In genomic region chr11:54301994-54302393, GRCm38 (mm10) we compare ENCODE assay signal across 25 mouse cellular contexts. TPM values are rescaled to one million over a fixed set of nuclear protein-coding genes. Genes with fewer than 3 reads are reported as not detected.
DNase-seq lines count a peak whose midpoint lies in the region; ATAC-seq lines count a peak whose summit lies in the region.
"Had no signal": no experiment of that assay in that cellular context is flagged by ENCODE, and none has a peak within 500 bp of the region (broad histone marks: within the 10 kb centered on the region; RNA-seq: fewer than 3 reads in every experiment).

No protein-coding gene starts in this region.

- no peaks in the 10 kb centered on the region for H3K36me3 ChIP-seq in forebrain, embryonic 11.5 days (ENCODE audit: control insufficient read depth, insufficient read depth, low read length)
- no peaks in the 10 kb centered on the region for H3K36me3 ChIP-seq in forebrain, embryonic 14.5 days (ENCODE audit: control insufficient read depth, insufficient read depth, low read length)
- no peaks in the 10 kb centered on the region for H3K36me3 ChIP-seq in midbrain, embryonic 11.5 days (ENCODE audit: control insufficient read depth, insufficient read depth, low read length)
- H3K36me3 ChIP-seq in midbrain, embryonic 15.5 days (replicated peaks) = no peaks in the 10 kb centered on the region
- H3K36me3 ChIP-seq: embryonic facial prominence, embryonic 10.5 days; heart, embryonic 13.5 days; stomach, embryonic 15.5 days had no signal

- H3K9ac ChIP-seq in forebrain, embryonic 11.5 days (ENCODE audit: low read length) = no peak overlapping the region
- no peak overlapping the region for H3K9ac ChIP-seq in forebrain, embryonic 14.5 days (ENCODE audit: low read length)
- H3K9ac ChIP-seq in midbrain, embryonic 11.5 days (ENCODE audit: low read length) = no peak overlapping the region
- no peak overlapping the region for H3K9ac ChIP-seq in midbrain, embryonic 15.5 days
- H3K9ac ChIP-seq: heart, embryonic 13.5 days; liver, postnatal 0 days; stomach, embryonic 15.5 days had no signal

- no peaks in the 10 kb centered on the region for H3K27me3 ChIP-seq in forebrain, embryonic 11.5 days (ENCODE audit: control insufficient read depth, insufficient read depth, low read length)
- no peaks in the 10 kb centered on the region for H3K27me3 ChIP-seq in forebrain, embryonic 14.5 days (replicated peaks; ENCODE audit: control insufficient read depth, insufficient read depth, low read length)
- H3K27me3 ChIP-seq in midbrain, embryonic 11.5 days (ENCODE audit: control insufficient read depth, insufficient read depth, low read length) = no peaks in the 10 kb centered on the region
- H3K27me3 ChIP-seq in midbrain, embryonic 15.5 days (replicated peaks) = no peaks in the 10 kb centered on the region

- intact Hi-C loops in gastrocnemius, postnatal 14 days (cut with DNase I; ENCODE audit: low total_unique reads) = loop anchor here (10.0 kb wide), 1 partner anchor 123 kb away; no protein-coding TSS in a partner anchor

- no peaks in the 10 kb centered on the region; the same call in 1 of the 2 replicates for H3K9me3 ChIP-seq in forebrain, embryonic 11.5 days (ENCODE audit: control insufficient read depth, low read length)
- no peaks in the 10 kb centered on the region for H3K9me3 ChIP-seq in forebrain, embryonic 14.5 days (replicated peaks; ENCODE audit: control insufficient read depth, low read length)
- no peaks in the 10 kb centered on the region for H3K9me3 ChIP-seq in midbrain, embryonic 11.5 days (ENCODE audit: control insufficient read depth, low read length)
- H3K9me3 ChIP-seq in midbrain, embryonic 15.5 days = no peaks in the 10 kb centered on the region
- H3K9me3 ChIP-seq: stomach, embryonic 15.5 days had no signal

- ATAC-seq in forebrain, embryonic 11.5 days (replicated peaks; ENCODE audit: low FRiP score) = no peak
- no peak for ATAC-seq in forebrain, embryonic 14.5 days
- no peak for ATAC-seq in midbrain, embryonic 11.5 days (ENCODE audit: low FRiP score)
- ATAC-seq in midbrain, embryonic 15.5 days (replicated peaks) = no peak
- ATAC-seq: forebrain, postnatal 0 days; liver, postnatal 0 days; Patski had no signal

- no peak overlapping the region for H3K27ac ChIP-seq in forebrain, embryonic 11.5 days (ENCODE audit: low read depth, low read length)
- no peak overlapping the region for H3K27ac ChIP-seq in forebrain, embryonic 14.5 days (ENCODE audit: low read depth, low read length)
- H3K27ac ChIP-seq in midbrain, embryonic 11.5 days (ENCODE audit: low read depth, low read length) = no peak overlapping the region
- no peak overlapping the region for H3K27ac ChIP-seq in midbrain, embryonic 15.5 days
- H3K27ac ChIP-seq: embryonic facial prominence, embryonic 10.5 days; heart, embryonic 13.5 days; stomach, embryonic 15.5 days had no signal

- 0 out of 2 replicates have a peak, but pooled peaks cover 5% of the 10 kb centered on the region for H3K4me1 ChIP-seq in forebrain, embryonic 11.5 days (replicated peaks; ENCODE audit: control insufficient read depth, insufficient read depth, low read length)
- peaks cover 8% of the 10 kb centered on the region for H3K4me1 ChIP-seq in forebrain, embryonic 14.5 days (ENCODE audit: control insufficient read depth, insufficient read depth, low read length)
- H3K4me1 ChIP-seq in midbrain, embryonic 11.5 days (ENCODE audit: control insufficient read depth, insufficient read depth, low read length) = peaks cover 19% of the 10 kb centered on the region
- H3K4me1 ChIP-seq in midbrain, embryonic 15.5 days = peaks cover 31% of the 10 kb centered on the region

- no peak overlapping the region for H3K4me2 ChIP-seq in forebrain, embryonic 11.5 days (ENCODE audit: low read depth, low read length, severe bottlenecking)
- no peak overlapping the region for H3K4me2 ChIP-seq in forebrain, embryonic 14.5 days (ENCODE audit: low read length)
- no peak overlapping the region for H3K4me2 ChIP-seq in midbrain, embryonic 11.5 days
- H3K4me2 ChIP-seq in midbrain, embryonic 15.5 days = no peak overlapping the region
- H3K4me2 ChIP-seq: heart, embryonic 13.5 days; stomach, embryonic 15.5 days had no signal

- no peak overlapping the region for H3K4me3 ChIP-seq in forebrain, embryonic 11.5 days (ENCODE audit: low read depth, low read length)
- H3K4me3 ChIP-seq in forebrain, embryonic 14.5 days (ENCODE audit: low read depth, low read length) = no peak overlapping the region
- H3K4me3 ChIP-seq in midbrain, embryonic 11.5 days (ENCODE audit: low read depth, low read length) = no peak overlapping the region
- H3K4me3 ChIP-seq in midbrain, embryonic 15.5 days = no peak overlapping the region
- H3K4me3 ChIP-seq: embryonic facial prominence, embryonic 10.5 days; erythroblast, embryonic 14.5 days; heart, embryonic 13.5 days; stomach, embryonic 15.5 days had no signal

- 88% methylated on average over 8 of the region's 8 CpGs for WGBS in forebrain, embryonic 11.5 days
- 92% methylated on average over 8 of the region's 8 CpGs for WGBS in forebrain, embryonic 14.5 days
- WGBS in midbrain, embryonic 11.5 days = 89% methylated on average over 8 of the region's 8 CpGs
- WGBS in midbrain, embryonic 15.5 days = 88% methylated on average over 8 of the region's 8 CpGs

- DNase-seq in forebrain, embryonic 11.5 days (ENCODE audit: low spot score) = peak; percentile 45
- no peak for DNase-seq in forebrain, embryonic 14.5 days (ENCODE audit: low spot score)
- DNase-seq in midbrain, embryonic 11.5 days (ENCODE audit: low spot score, missing footprints) = peak; percentile 54
- DNase-seq in cerebellum, adult 9-10 months = peak; percentile 75
- peak; percentile 40 to 66 for DNase-seq in right cerebral cortex, postnatal 36 days (ENCODE audit: low spot score in 2 of 2)
- no peak for DNase-seq in kidney, postnatal 36 days
- DNase-seq in gastrocnemius, postnatal 14 days = no peak
- DNase-seq: forebrain, postnatal 0 days; kidney, postnatal 10 days; layer of hippocampus, adult 9-11 months; liver, postnatal 0 days; spleen, adult 18-20 months; thymus, postnatal 25 days had no signal

RNA-seq across cellular contexts. Expression of gene Acsl6, which starts 1.6 kb away (rescaled TPM):
- polyA plus RNA-seq in forebrain, embryonic 11.5 days (2014; fragmentation: Nextera tagmentation; extraction: Ambion mirVana) = 16.7 and 17.9 TPM in 2 replicates
- polyA plus RNA-seq in forebrain, embryonic 14.5 days (2014; fragmentation: Nextera tagmentation; extraction: Ambion mirVana) = 22.1 and 32.4 TPM in 2 replicates
- 20.4 and 22.4 TPM in 2 replicates for polyA plus RNA-seq in midbrain, embryonic 11.5 days (2014; fragmentation: Nextera tagmentation; extraction: Ambion mirVana)
- 42.7 and 44.0 TPM in 2 replicates for polyA plus RNA-seq in midbrain, embryonic 15.5 days (2015; fragmentation: Nextera tagmentation; extraction: Ambion mirVana)
- 10 to 100 TPM; 17.5 to 22.5 TPM for total RNA-seq in gastrocnemius, postnatal 14 days (2021)

RNA-seq across cellular contexts. Expression of gene Il3, which starts 34.9 kb away (rescaled TPM):
- polyA plus RNA-seq in forebrain, embryonic 11.5 days (2014; fragmentation: Nextera tagmentation; extraction: Ambion mirVana) = not detected in 2 replicates
- not detected in 2 replicates for polyA plus RNA-seq in forebrain, embryonic 14.5 days (2014; fragmentation: Nextera tagmentation; extraction: Ambion mirVana)
- polyA plus RNA-seq in midbrain, embryonic 11.5 days (2014; fragmentation: Nextera tagmentation; extraction: Ambion mirVana) = not detected in 2 replicates
- polyA plus RNA-seq in midbrain, embryonic 15.5 days (2015; fragmentation: Nextera tagmentation; extraction: Ambion mirVana) = not detected in 2 replicates
- not detected for total RNA-seq in gastrocnemius, postnatal 14 days (2021)
- total RNA-seq: adrenal gland, postnatal 4 days; forebrain, postnatal 0 days; hematopoietic stem cell, adult 5-6 weeks had no signal
- polyA plus RNA-seq: embryonic facial prominence, embryonic 10.5 days; erythroblast, embryonic 14.5 days; forebrain, postnatal 0 days; gonadal fat pad, adult 2 months; heart, embryonic 13.5 days; intestine, embryonic 14.5 days; limb, embryonic 14.5 days; liver, postnatal 0 days; neural tube, embryonic 11.5 days; Patski; stomach, embryonic 15.5 days had no signal

RNA-seq across cellular contexts. Expression of gene Csf2, which starts 52.5 kb away (rescaled TPM):
- not detected in 2 replicates for polyA plus RNA-seq in forebrain, embryonic 11.5 days (2014; fragmentation: Nextera tagmentation; extraction: Ambion mirVana)
- polyA plus RNA-seq in forebrain, embryonic 14.5 days (2014; fragmentation: Nextera tagmentation; extraction: Ambion mirVana) = not detected in 2 replicates
- not detected in 2 replicates for polyA plus RNA-seq in midbrain, embryonic 11.5 days (2014; fragmentation: Nextera tagmentation; extraction: Ambion mirVana)
- not detected in 2 replicates for polyA plus RNA-seq in midbrain, embryonic 15.5 days (2015; fragmentation: Nextera tagmentation; extraction: Ambion mirVana)
- not detected for total RNA-seq in gastrocnemius, postnatal 14 days (2021)
- total RNA-seq: adrenal gland, postnatal 4 days; forebrain, postnatal 0 days; hematopoietic stem cell, adult 5-6 weeks had no signal
- polyA plus RNA-seq: embryonic facial prominence, embryonic 10.5 days; erythroblast, embryonic 14.5 days; forebrain, postnatal 0 days; gonadal fat pad, adult 2 months; heart, embryonic 13.5 days; limb, embryonic 14.5 days; liver, postnatal 0 days; neural tube, embryonic 11.5 days had no signal

Comparison
In these comparisons a context has a peak if more than half of its experiments do, and no peak if none do; other contexts are left out.
1. DNase-seq: peak in forebrain, embryonic 11.5 days (single experiment), midbrain, embryonic 11.5 days (single experiment), cerebellum, adult 9-10 months (single experiment) and right cerebral cortex, postnatal 36 days (2 of 2); none in forebrain, embryonic 14.5 days (single experiment), kidney, postnatal 36 days (0 of 2) and gastrocnemius, postnatal 14 days (single experiment).